Mouse (Mus musculus): ENCODE results near the gene Lsm10. TPM values are rescaled to one million over a fixed set of nuclear protein-coding genes. Genes with fewer than 3 reads are reported as not detected.

Gene Lsm10
- total RNA-seq (2023), result 10 to 100 TPM; 37.7 to 39.2 TPM

DNA sequence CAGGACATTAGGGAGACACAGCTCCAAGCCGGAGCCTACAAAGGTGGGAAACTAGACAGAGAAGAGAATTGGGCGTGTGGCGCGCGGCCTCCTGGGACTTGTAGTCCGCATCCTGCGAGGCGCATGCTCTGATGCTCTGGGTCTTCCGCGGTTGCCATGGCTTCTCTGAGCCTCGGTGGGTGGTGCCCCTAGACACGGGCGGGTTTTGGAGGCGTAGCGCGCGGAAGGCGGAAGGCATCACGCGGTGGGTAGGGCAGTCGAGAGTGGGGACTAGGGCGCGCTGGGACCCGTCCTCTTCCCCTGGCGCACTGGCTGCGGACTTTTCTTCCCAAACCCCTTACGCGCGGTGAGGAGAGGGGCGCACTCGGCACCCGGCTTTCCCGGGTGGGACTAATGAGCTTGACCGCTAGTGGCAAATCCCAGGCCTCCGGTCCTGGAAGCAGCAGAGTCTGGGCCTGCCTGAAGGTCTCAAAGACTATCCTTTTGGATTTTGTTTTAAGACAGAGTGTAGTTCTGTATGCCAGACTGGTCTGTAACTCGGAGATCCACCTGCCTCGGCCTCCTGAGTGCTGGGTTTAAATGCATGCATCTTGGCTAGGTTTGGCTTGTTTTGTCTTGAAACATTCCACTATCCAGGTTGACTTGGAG, at the start of gene Lsm10:
Gene Lsm10 (plus strand): TSS at position 160 of the 648 bp plus-strand sequence.

GRCm38 (mm10) chr4:126046851-126047585, 49.4 kb upstream of the Lsm10 start, which contains the start of gene Mrps15:
Mrps15 (plus strand) TSS chr4:126046925.

GRCm38 (mm10) chr4:126058134-126058996, 38.1 kb upstream of the Lsm10 start, which contains the start of gene Oscp1:
Oscp1 (plus strand) TSS chr4:126058565.

GRCm38 (mm10) chr4:126103590-126104068, 7.2 kb downstream of the Lsm10 start, which contains the start of gene Stk40:
Stk40 (plus strand) TSS chr4:126103957.

GRCm38 (mm10) chr4:126147533-126148160, 51.2 kb downstream of the Lsm10 start, which contains the start of gene Eva1b:
Eva1b (plus strand) TSS chr4:126147744.

Other genes starting within 250 kb of the Lsm10 start
- 100 to 1,000 TPM; 278 to 339 TPM for gene Csf3r, start 72.1 kb upstream of the Lsm10 start, total RNA-seq (2023)
- 10 to 100 TPM; 34.5 to 36.3 TPM for gene Mrps15, start 49.7 kb upstream of the Lsm10 start, total RNA-seq (2023)
- 1 to 10 TPM in 1 of 2 experiments, under 1 TPM in 1; 0.66 to 1.9 TPM for gene Oscp1, start 38.1 kb upstream of the Lsm10 start, total RNA-seq (2023)
- gene Stk40, start 7.3 kb downstream of the Lsm10 start, total RNA-seq (2023), result 10 to 100 TPM; 80.8 to 97.1 TPM
- gene Eva1b, start 51.1 kb downstream of the Lsm10 start, total RNA-seq (2023), result 1 to 10 TPM; 9.4 to 9.9 TPM
- 1 to 10 TPM; 1.2 to 1.4 TPM for gene Sh3d21, start 66.9 kb downstream of the Lsm10 start, total RNA-seq (2023)
- gene Thrap3, start 106.1 kb downstream of the Lsm10 start, total RNA-seq (2023), result 100 to 1,000 TPM; 385 to 395 TPM
- 100 to 1,000 TPM; 219 to 279 TPM for gene Map7d1, start 159.7 kb downstream of the Lsm10 start, total RNA-seq (2023)
- 10 to 100 TPM; 40.8 to 44.2 TPM for gene Trappc3, start 165.7 kb downstream of the Lsm10 start, total RNA-seq (2023)
- not detected for gene Col8a2, start 190.2 kb downstream of the Lsm10 start, total RNA-seq (2023)
- gene Adprhl2, start 225.1 kb downstream of the Lsm10 start, total RNA-seq (2023), result 10 to 100 TPM; 17.9 to 23.4 TPM
- not detected for gene Tekt2, start 229.1 kb downstream of the Lsm10 start, total RNA-seq (2023)

Measured in monocyte, adult 59 days (primary cell).